Mouse (Mus musculus) embryonic facial prominence, embryonic 14.5 days (tissue): ENCODE measurements around the gene Slc38a9. TPM values are rescaled to one million over a fixed set of nuclear protein-coding genes. Genes with fewer than 3 reads are reported as not detected.

ENCODE experiments used
- ATAC-seq: fragments of 200-750 bp; cut with Nextera tagmentation; 2 replicates; pipeline ENCODE4 v1.8.0; 2017; ENCODE audit warnings: low read depth, moderate number of reproducible peaks, moderate TSS enrichment
- DNase-seq: peaks from one replicate; pipeline ENCODE4 v3.0.0-alpha.2; 2015; ENCODE audit warnings: low spot score
- H3K27ac ChIP-seq: fragments of 300-500 bp; sonication (generic); replicated peaks from 2 replicates; pipeline ENCODE4 v1.5.1; 2014; ENCODE audit warnings: low read depth, mild to moderate bottlenecking, low read length, moderate library complexity
- H3K27me3 ChIP-seq: fragments of 300-500 bp; sonication (generic); replicated peaks from 2 replicates; pipeline ENCODE4 v1.6.1; 2014; ENCODE audit warnings: low read length; ENCODE audit not compliant: control insufficient read depth, insufficient read depth
- H3K36me3 ChIP-seq: fragments of 300-500 bp; sonication (generic); 2 replicates; pipeline ENCODE4 v1.6.1; 2014; ENCODE audit warnings: low read length, mixed read lengths; ENCODE audit not compliant: control insufficient read depth, insufficient read depth
- H3K4me1 ChIP-seq: fragments of 300-500 bp; sonication (generic); 2 replicates; pipeline ENCODE4 v1.6.1; 2014; ENCODE audit warnings: antibody characterized with exemption, low read length; ENCODE audit not compliant: control insufficient read depth, insufficient read depth
- H3K4me2 ChIP-seq: fragments of 300-500 bp; sonication (generic); 2 replicates; pipeline ENCODE4 v1.6.1; 2014; ENCODE audit warnings: low read depth, mild to moderate bottlenecking, low read length, moderate library complexity, mixed read lengths
- H3K4me3 ChIP-seq: fragments of 300-500 bp; sonication (generic); 2 replicates; pipeline ENCODE4 v1.5.1; 2014; ENCODE audit warnings: low read depth, mild to moderate bottlenecking, low read length
- H3K9ac ChIP-seq: fragments of 300-500 bp; sonication (generic); 2 replicates; pipeline ENCODE4 v1.6.1; 2014; ENCODE audit warnings: low read depth, mild to moderate bottlenecking, low read length, moderate library complexity, mixed read lengths
- H3K9me3 ChIP-seq: fragments of 300-500 bp; sonication (generic); 2 replicates; pipeline ENCODE4 v1.6.1; 2016; ENCODE audit warnings: low read length; ENCODE audit not compliant: control insufficient read depth
- WGBS: fragments of 180-500 bp; shearing (Covaris S2); extraction: QIAGEN DNeasy Blood & Tissue Kit; methylation state at CpG from one replicate; pipeline ENCODE4 v1.1.7; 2014; 5-methylcytosine and 5-hydroxymethylcytosine counted together
- polyA plus RNA-seq: library from polyadenylated mRNA; unstranded; fragments of >200 nt; fragmentation: Nextera tagmentation; extraction: Ambion mirVana; gene quantifications from 2 replicates; pipeline ENCODE4 v1.2.1, GENCODE M21; 2014

Slc38a9 gene
- 13.8 and 13.9 TPM in 2 replicates for polyA plus RNA-seq

DNA sequence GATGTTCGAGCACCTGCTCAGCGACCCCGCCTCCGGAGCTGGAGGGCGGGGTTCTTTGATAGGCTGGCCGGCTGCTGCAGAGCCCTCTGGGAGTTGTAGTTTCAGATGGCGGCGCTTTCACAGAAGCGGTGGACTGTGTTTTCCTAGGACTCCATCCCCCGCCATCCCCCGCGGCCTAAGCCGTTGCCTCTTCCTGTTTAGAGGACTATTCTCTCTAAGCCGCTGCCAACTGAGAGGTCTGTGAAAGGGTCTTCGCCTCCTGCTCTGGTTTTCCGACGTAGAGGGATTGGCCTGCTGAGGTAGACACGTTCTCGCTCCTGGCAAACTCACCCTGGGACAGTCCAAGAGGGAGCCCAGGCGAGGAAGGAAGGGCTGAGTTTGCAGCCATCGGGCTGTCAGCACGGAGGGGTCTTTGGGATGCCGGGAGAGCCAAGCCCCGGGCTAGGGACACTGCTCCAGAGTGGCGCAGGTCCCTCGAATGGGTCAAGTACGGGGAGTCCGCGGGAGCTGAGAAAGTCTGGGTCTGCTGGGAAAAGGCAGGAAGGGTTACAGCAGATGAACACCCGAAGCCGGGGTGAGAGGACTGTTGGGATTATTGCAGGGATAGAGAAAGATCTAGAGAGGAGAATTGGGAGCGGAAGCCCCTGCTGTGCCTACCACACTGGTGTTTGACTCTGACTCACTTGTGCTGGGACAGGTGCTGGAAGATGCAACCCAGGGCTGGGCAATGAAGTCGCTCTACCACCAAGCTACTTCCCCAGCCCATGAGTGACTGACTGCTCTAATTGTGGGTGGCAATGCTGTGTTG, at the start of gene Slc38a9:
Gene Slc38a9 (plus strand): TSS at position 178 of the 808 bp plus-strand sequence.
- H3K4me3 ChIP-seq = peak within 1 kb of the TSS; percentile 73
- ATAC-seq = peak; percentile 99
- no peaks in the 10 kb centered on the region for H3K27me3 ChIP-seq
- H3K4me2 ChIP-seq = peak within 1 kb of the TSS; percentile 83
- DNase-seq = peak; percentile 98
- H3K27ac ChIP-seq = peak within 1 kb of the TSS; percentile 50; the same call in 1 of the 2 replicates
- H3K4me1 ChIP-seq = peaks cover 5% of the 10 kb centered on the region
- peak within 1 kb of the TSS; percentile 81 for H3K9ac ChIP-seq
- H3K36me3 ChIP-seq = no peaks in the 10 kb centered on the region
- no peaks in the 10 kb centered on the region for H3K9me3 ChIP-seq
- WGBS = under 1% methylated on average over 33 of the region's 33 CpGs

DNA sequence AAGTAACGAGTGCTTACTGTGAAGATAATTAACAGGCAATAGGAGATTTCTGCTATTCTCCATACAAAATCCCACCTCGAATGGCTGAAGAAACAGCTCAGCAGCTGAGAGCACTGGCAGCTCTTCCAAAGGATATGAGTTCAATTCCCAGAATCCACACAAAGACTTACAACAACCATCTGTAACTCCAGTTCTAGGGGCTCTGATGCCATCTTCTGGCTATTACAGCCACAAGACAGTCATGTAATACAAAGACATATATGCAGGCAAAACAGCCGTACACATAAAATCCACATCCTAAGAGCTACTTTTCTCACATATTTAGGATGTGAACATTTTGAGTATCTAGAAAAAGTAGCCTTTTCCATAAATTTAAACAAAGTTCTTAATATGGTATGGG, 39.0 kb upstream of the Slc38a9 start:
- WGBS = 75% methylated on average over 3 of the region's 3 CpGs
- no peak overlapping the region for H3K4me3 ChIP-seq
- H3K9ac ChIP-seq = no peak overlapping the region
- H3K4me1 ChIP-seq = no peaks in the 10 kb centered on the region
- H3K9me3 ChIP-seq = no peaks in the 10 kb centered on the region
- no peak overlapping the region for H3K4me2 ChIP-seq
- DNase-seq = no peak
- no peak overlapping the region for H3K27ac ChIP-seq
- no peak for ATAC-seq
- H3K27me3 ChIP-seq = no peaks in the 10 kb centered on the region
- H3K36me3 ChIP-seq = no peaks in the 10 kb centered on the region

DNA sequence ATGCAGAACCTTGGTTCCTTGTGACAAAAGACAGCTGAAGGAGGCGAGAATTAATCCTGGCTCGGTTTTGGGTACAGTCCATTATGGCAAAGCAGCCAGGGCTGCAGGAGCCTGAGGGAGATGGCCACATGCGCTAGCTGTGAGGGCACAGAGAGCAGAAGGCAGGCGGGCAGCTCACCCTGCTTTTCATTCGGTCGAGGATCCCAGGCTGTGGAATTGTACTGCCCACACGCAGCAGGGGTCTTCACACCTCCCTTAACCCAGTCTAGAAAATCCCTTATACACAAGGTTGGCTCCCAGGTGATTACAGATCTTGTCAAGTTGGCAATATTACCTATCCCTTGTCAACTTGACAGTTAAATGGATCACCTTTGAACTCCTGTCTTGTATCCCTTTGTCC, 36.9 kb upstream of the Slc38a9 start:
- WGBS = 70% methylated on average over 7 of the region's 7 CpGs
- Histone ChIP-seq H3K4me1 (no peaks in the 10 kb centered on the region), H3K4me2 (no peak overlapping the region), H3K27ac (no peak overlapping the region), H3K36me3 (no peaks in the 10 kb centered on the region), H3K9ac (no peak overlapping the region), H3K27me3 (no peaks in the 10 kb centered on the region), H3K4me3 (no peak overlapping the region), H3K9me3 (no peaks in the 10 kb centered on the region)
- DNase-seq = no peak
- ATAC-seq = no peak

DNA sequence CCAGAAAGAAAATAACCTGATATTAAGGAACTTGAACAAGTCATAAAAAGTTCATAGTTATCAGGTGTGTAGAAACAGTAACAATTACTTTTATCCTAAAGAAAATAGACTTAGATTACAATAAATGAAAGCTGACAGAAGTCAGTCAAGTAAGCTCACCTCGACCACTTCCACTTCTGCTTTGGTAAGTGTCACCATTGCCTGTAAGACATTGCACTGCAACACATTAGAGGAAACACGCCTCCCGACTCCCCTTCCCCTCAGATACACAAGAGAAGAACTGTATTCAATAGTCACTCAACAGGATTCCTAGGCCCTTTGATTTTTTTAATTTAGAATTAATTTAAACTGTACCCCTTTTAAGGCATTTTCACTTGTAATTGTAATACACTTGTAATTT, 35.9 kb upstream of the Slc38a9 start:
- Histone ChIP-seq H3K36me3 (no peaks in the 10 kb centered on the region), H3K9me3 (no peaks in the 10 kb centered on the region), H3K27ac (no peak overlapping the region), H3K9ac (no peak overlapping the region), H3K27me3 (no peaks in the 10 kb centered on the region), H3K4me1 (no peaks in the 10 kb centered on the region), H3K4me3 (no peak overlapping the region), H3K4me2 (no peak overlapping the region)
- no peak for DNase-seq
- 72% methylated on average over 3 of the region's 3 CpGs for WGBS
- no peak for ATAC-seq

DNA sequence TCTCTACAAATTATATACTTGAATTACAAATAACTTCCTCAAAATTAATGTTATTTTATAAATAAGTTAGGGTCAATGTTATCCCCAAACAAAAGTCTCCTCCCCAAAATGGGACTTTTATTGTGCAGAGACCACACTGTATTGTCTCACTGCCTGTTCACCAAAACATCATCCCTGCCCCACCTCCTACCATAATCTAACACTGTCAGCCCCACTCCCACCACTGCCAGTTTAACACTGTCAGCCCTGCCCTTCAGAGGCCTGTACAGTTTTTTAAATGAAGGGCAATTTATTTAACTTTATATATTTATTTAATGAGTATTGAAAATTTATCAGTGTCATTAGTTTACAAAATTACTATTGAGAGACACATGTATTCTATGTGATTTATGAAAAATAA, 35.0 kb upstream of the Slc38a9 start:
- no peak for DNase-seq
- H3K36me3 ChIP-seq = no peaks in the 10 kb centered on the region
- no peaks in the 10 kb centered on the region for H3K27me3 ChIP-seq
- no peak overlapping the region for H3K27ac ChIP-seq
- no peak overlapping the region for H3K9ac ChIP-seq
- H3K9me3 ChIP-seq = no peaks in the 10 kb centered on the region
- H3K4me2 ChIP-seq = no peak overlapping the region
- no peaks in the 10 kb centered on the region for H3K4me1 ChIP-seq
- no peak for ATAC-seq
- no peak overlapping the region for H3K4me3 ChIP-seq

DNA sequence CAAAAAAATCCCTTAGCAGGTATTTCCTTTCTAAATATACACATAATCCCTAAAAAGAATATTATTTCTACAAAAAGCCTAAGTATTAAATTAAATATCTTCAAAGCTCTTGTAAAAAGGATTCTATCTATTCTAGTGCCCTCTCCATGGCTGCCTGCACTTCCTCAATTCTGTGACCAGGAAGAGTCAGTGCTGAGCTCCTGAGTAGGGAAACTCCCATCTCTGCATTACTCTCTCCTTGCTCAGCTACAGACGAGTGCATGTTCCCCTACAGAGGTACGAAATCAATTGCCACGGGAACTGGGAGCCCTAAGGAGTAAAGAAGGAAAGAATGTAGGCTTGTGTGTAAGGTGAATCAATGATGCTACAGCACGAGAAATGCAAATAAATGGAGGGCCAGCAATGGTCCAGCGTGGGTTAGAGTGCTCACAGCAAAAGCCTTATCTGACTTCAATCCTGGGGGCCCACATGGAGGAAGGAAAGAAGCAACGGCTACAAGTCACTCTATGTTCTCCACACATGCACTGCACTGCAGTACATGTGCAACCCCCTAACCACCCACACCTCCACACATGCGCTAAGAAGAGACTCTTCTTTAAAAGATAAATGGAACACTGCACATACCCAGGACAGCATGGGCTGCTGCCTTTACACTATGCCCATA, 25.2 kb upstream of the Slc38a9 start:
- ATAC-seq (no peak), DNase-seq (no peak)

DNA sequence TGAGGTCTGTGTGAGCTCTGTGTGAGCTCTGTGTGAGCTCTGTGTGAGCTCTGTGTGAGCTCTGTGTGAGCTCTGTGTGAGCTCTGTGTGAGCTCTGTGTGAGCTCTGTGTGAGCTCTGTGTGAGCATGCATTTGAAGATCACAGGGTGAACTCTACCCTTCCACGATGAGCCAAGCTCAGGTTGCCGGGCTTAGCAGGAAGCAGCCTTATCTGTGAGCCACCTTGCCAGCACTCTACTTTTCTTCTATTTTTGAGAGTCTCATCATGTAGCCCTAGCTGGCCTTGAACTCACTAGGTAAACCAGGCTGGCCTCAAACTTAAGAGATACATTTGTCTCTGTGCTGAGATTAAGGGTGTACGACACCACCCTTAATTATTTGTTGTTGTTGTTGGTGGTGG, 24.1 kb upstream of the Slc38a9 start:
- H3K27ac ChIP-seq = no peak overlapping the region
- H3K4me3 ChIP-seq = no peak overlapping the region
- no peaks in the 10 kb centered on the region for H3K9me3 ChIP-seq
- no peaks in the 10 kb centered on the region for H3K27me3 ChIP-seq
- WGBS = 30% methylated on average over 3 of the region's 3 CpGs
- H3K4me1 ChIP-seq = no peaks in the 10 kb centered on the region
- no peak overlapping the region for H3K4me2 ChIP-seq
- no peak for DNase-seq
- H3K36me3 ChIP-seq = no peaks in the 10 kb centered on the region
- H3K9ac ChIP-seq = no peak overlapping the region
- no peak for ATAC-seq

More for the DNA sequence above, 25.2 kb upstream of the Slc38a9 start:
- no peak overlapping the region for H3K4me2 ChIP-seq
- H3K9ac ChIP-seq = no peak overlapping the region
- H3K9me3 ChIP-seq = no peaks in the 10 kb centered on the region
- H3K4me1 ChIP-seq = no peaks in the 10 kb centered on the region
- WGBS = 50% methylated on average over 7 of the region's 7 CpGs
- H3K27ac ChIP-seq = no peak overlapping the region
- H3K27me3 ChIP-seq = no peaks in the 10 kb centered on the region
- H3K36me3 ChIP-seq = no peaks in the 10 kb centered on the region
- no peak overlapping the region for H3K4me3 ChIP-seq

DNA sequence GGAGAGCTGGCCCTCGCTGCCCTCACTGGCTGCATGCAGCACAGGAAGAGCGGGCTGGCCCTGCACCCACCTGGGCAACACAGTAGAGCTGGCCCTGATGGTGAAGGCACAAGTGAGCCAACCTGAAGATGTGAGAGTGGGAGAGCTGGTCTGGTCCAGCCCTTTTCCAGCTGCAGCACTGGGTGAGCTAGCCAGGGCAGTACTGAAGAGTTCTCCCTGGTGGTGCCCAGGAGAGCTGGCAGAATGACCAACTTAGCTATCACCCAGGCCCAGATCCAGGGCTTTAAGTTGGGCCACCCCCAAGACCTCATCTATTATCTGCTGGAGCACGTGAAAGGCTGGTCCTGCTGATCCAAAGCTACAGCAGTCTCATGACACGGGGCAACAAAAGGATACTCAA, 21.4 kb upstream of the Slc38a9 start:
- 69% methylated on average over 4 of the region's 4 CpGs for WGBS
- Histone ChIP-seq H3K9me3 (no peaks in the 10 kb centered on the region), H3K36me3 (no peaks in the 10 kb centered on the region), H3K4me2 (no peak overlapping the region), H3K27me3 (no peaks in the 10 kb centered on the region), H3K4me1 (no peaks in the 10 kb centered on the region), H3K4me3 (no peak overlapping the region), H3K9ac (no peak overlapping the region), H3K27ac (no peak overlapping the region)
- ATAC-seq (no peak), DNase-seq (no peak)

DNA sequence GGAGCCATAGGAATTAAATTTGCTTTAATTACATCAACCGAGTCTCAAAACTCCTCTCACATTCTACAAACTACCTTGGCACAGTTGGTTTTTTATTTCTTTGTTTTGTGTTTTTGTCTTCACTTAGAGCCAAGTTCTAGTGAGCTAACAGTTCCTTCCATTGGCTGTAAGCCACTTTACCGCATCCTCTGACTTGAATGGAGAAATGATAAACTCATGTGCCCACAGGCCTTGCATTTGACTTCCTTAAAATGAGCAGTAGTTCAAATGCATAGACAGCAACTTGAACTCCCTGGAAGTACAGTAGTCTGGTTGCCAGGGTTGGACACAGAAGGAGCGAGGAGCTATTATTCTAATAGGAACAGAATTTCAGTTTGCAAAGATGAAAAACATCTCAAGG, 17.7 kb upstream of the Slc38a9 start:
- H3K4me3 ChIP-seq = no peak overlapping the region
- no peak overlapping the region for H3K9ac ChIP-seq
- no peaks in the 10 kb centered on the region for H3K36me3 ChIP-seq
- no peak for DNase-seq
- no peak for ATAC-seq
- no peak overlapping the region for H3K27ac ChIP-seq
- no peaks in the 10 kb centered on the region for H3K4me1 ChIP-seq
- 85% methylated on average over 3 of the region's 3 CpGs for WGBS
- H3K9me3 ChIP-seq = no peaks in the 10 kb centered on the region
- H3K4me2 ChIP-seq = no peak overlapping the region
- no peaks in the 10 kb centered on the region for H3K27me3 ChIP-seq
